Mouse (Mus musculus) kidney, adult 2 months (tissue): ENCODE data around the gene Iah1. TPM values are rescaled to one million over a fixed set of nuclear protein-coding genes. Genes with fewer than 3 reads are reported as not detected.
A peak's percentile ranks its signal among the peaks of the same experiment; 100 is the strongest.

Experiments used
- DNase-seq: peaks from one replicate; pipeline ENCODE4 v3.0.0; 2021
- H3K27ac ChIP-seq: fragments of 200-500 bp; 2 replicates; pipeline ENCODE4 v1.5.1; 2012; ENCODE audit warnings: low read depth, low read length, control low read depth, inconsistent platforms; ENCODE audit not compliant: insufficient read depth
- H3K27me3 ChIP-seq: fragments of 200-500 bp; replicated peaks from 2 replicates; pipeline ENCODE4 v1.6.1; 2012; ENCODE audit warnings: mild to moderate bottlenecking, moderate library complexity, low read length, inconsistent platforms; ENCODE audit not compliant: control insufficient read depth, insufficient read depth
- H3K36me3 ChIP-seq: fragments of 200-500 bp; 2 replicates; pipeline ENCODE4 v1.6.1; 2012; ENCODE audit warnings: mild to moderate bottlenecking, moderate library complexity, low read length, inconsistent platforms; ENCODE audit not compliant: control insufficient read depth, insufficient read depth
- H3K4me1 ChIP-seq: fragments of 200-500 bp; 2 replicates; pipeline ENCODE4 v1.6.1; 2011; ENCODE audit warnings: low read length; ENCODE audit not compliant: control insufficient read depth, insufficient read depth
- H3K4me3 ChIP-seq: fragments of 200-500 bp; 2 replicates; pipeline ENCODE4 v1.5.1; 2011; ENCODE audit warnings: mild to moderate bottlenecking, low read depth, low read length, control low read depth; ENCODE audit not compliant: insufficient read depth
- CTCF ChIP-seq: fragments of 200-500 bp; conservative IDR thresholded peaks from 2 replicates; pipeline ENCODE4 v1.5.1; 2011; ENCODE audit warnings: low read depth, mild to moderate bottlenecking, control low read depth, low read length, moderate library complexity, mixed read lengths; ENCODE audit not compliant: insufficient read depth, insufficient read length
- POLR2A ChIP-seq: fragments of 200-500 bp; IDR thresholded peaks from one replicate; pipeline ENCODE4 v1.6.1; 2011; ENCODE audit warnings: low read depth, low read length, control low read depth
- WGBS: fragments of 180-500 bp; shearing (Covaris S2); methylation state at CpG from one replicate; pipeline ENCODE4 v1.1.7; 2018; 5-methylcytosine and 5-hydroxymethylcytosine counted together
- polyA plus RNA-seq: library from polyadenylated mRNA; depleted of rRNA; stranded (reverse); fragments of >200 nt; gene quantifications from 2 replicates; pipeline ENCODE4 v1.2.3, GENCODE M21; 2012

Iah1 gene
- polyA plus RNA-seq, 1 experiment, result 498 TPM

- H3K4me3 ChIP-seq, result no peak overlapping the region
- WGBS, result 46% methylated on average over 12 of the region's 12 CpGs
- H3K4me1 ChIP-seq, result peaks cover 29% of the 10 kb centered on the region
- TF ChIP-seq CTCF (peak; percentile 66), POLR2A (no peak)
- 0 out of 2 replicates have a peak overlapping the region, but pooled peaks have one; percentile 13 for H3K27ac ChIP-seq
- peak; percentile 90 for DNase-seq
- no peaks in the 10 kb centered on the region for H3K27me3 ChIP-seq
- H3K36me3 ChIP-seq, result peaks cover 3% of the 10 kb centered on the region; the same call in 1 of the 2 replicates
These were observed 2.1 kb downstream of the Iah1 start for GRCm38 (mm10) chr12:21318143-21318895.

GRCm38 (mm10) chr12:21320317-21320716 lies 4.1 kb downstream of the Iah1 start:
- TF ChIP-seq CTCF (no peak), POLR2A (no peak)
- 57% methylated on average over 4 of the region's 4 CpGs for WGBS
- H3K27ac ChIP-seq, result peak overlapping the region; percentile 80; the same call in 1 of the 2 replicates
- no peak overlapping the region for H3K4me3 ChIP-seq
- H3K36me3 ChIP-seq, result peaks cover 4% of the 10 kb centered on the region; the same call in 1 of the 2 replicates
- DNase-seq, result peak; percentile 84
- no peaks in the 10 kb centered on the region for H3K27me3 ChIP-seq
- H3K4me1 ChIP-seq, result peaks cover 29% of the 10 kb centered on the region

- peaks cover 4% of the 10 kb centered on the region; the same call in 1 of the 2 replicates for H3K36me3 ChIP-seq
- TF ChIP-seq POLR2A (no peak), CTCF (no peak)
- H3K4me3 ChIP-seq, result no peak overlapping the region
- WGBS, result 45% methylated on average over 9 of the region's 9 CpGs
- DNase-seq, result peak; percentile 91
- peaks cover 29% of the 10 kb centered on the region for H3K4me1 ChIP-seq
- no peaks in the 10 kb centered on the region for H3K27me3 ChIP-seq
- H3K27ac ChIP-seq, result peak overlapping the region; percentile 80; the same call in 1 of the 2 replicates
These were observed 5.0 kb downstream of the Iah1 start for GRCm38 (mm10) chr12:21321170-21321569.

- H3K27ac ChIP-seq, result no peak overlapping the region
- peaks cover 4% of the 10 kb centered on the region; the same call in 1 of the 2 replicates for H3K36me3 ChIP-seq
- peaks cover 26% of the 10 kb centered on the region for H3K4me1 ChIP-seq
- TF ChIP-seq CTCF (no peak), POLR2A (no peak)
- WGBS, result 84% methylated on average over 4 of the region's 4 CpGs
- H3K27me3 ChIP-seq, result no peaks in the 10 kb centered on the region
- no peak overlapping the region for H3K4me3 ChIP-seq
- no peak for DNase-seq
These were observed 6.1 kb downstream of the Iah1 start for GRCm38 (mm10) chr12:21322296-21322695.

- H3K27ac ChIP-seq, result no peak overlapping the region
- H3K27me3 ChIP-seq, result no peaks in the 10 kb centered on the region
- no peak overlapping the region for H3K4me3 ChIP-seq
- WGBS, result 73% methylated on average over 9 of the region's 9 CpGs
- peaks cover 24% of the 10 kb centered on the region for H3K4me1 ChIP-seq
- no peak for DNase-seq
- TF ChIP-seq CTCF (no peak), POLR2A (no peak)
- H3K36me3 ChIP-seq, result peaks cover 4% of the 10 kb centered on the region; the same call in 1 of the 2 replicates
These were observed 6.7 kb downstream of the Iah1 start for GRCm38 (mm10) chr12:21322856-21323255.

GRCm38 (mm10) chr12:21324101-21324500 lies 7.9 kb downstream of the Iah1 start:
- WGBS, result 55% methylated on average over 5 of the region's 5 CpGs
- TF ChIP-seq CTCF (no peak), POLR2A (no peak)
- peaks cover 14% of the 10 kb centered on the region for H3K4me1 ChIP-seq
- no peaks in the 10 kb centered on the region for H3K27me3 ChIP-seq
- no peak overlapping the region for H3K4me3 ChIP-seq
- H3K36me3 ChIP-seq, result peaks cover 4% of the 10 kb centered on the region; the same call in 1 of the 2 replicates
- no peak overlapping the region for H3K27ac ChIP-seq
- peak; percentile 46 for DNase-seq

- Histone ChIP-seq H3K4me3 (no peak overlapping the region), H3K4me1 (peaks cover 8% of the 10 kb centered on the region), H3K27me3 (no peaks in the 10 kb centered on the region), H3K27ac (no peak overlapping the region), H3K36me3 (peaks cover 3% of the 10 kb centered on the region; the same call in 1 of the 2 replicates)
- TF ChIP-seq CTCF, result no peak
- no peak for TF ChIP-seq POLR2A
- 93% methylated on average over 8 of the region's 8 CpGs for WGBS
- DNase-seq, result no peak
These were observed 9.1 kb downstream of the Iah1 start for GRCm38 (mm10) chr12:21325266-21325665.
